Mouse (Mus musculus) forebrain, embryonic 15.5 days (tissue): ENCODE measurements around the gene Brs3. TPM values are rescaled to one million over a fixed set of nuclear protein-coding genes. Genes with fewer than 3 reads are reported as not detected.

Source experiments
- ATAC-seq: fragments of 200-750 bp; cut with Nextera tagmentation; replicated peaks from 2 replicates; pipeline ENCODE4 v1.8.0; 2017; ENCODE audit warnings: mild to moderate bottlenecking, moderate TSS enrichment, moderate library complexity
- H3K27ac ChIP-seq: fragments of 300-500 bp; sonication (generic); replicated peaks from 2 replicates; pipeline ENCODE4 v1.5.1; 2015; ENCODE audit warnings: mild to moderate bottlenecking, inconsistent platforms
- H3K27me3 ChIP-seq: fragments of 300-500 bp; sonication (generic); 2 replicates; pipeline ENCODE4 v1.6.1; 2015; ENCODE audit warnings: inconsistent platforms
- H3K36me3 ChIP-seq: fragments of 300-500 bp; sonication (generic); 2 replicates; pipeline ENCODE4 v1.6.1; 2015; ENCODE audit warnings: mild to moderate bottlenecking, inconsistent platforms
- H3K4me1 ChIP-seq: fragments of 300-500 bp; sonication (generic); 2 replicates; pipeline ENCODE4 v1.6.1; 2015; ENCODE audit warnings: inconsistent platforms
- H3K4me2 ChIP-seq: fragments of 300-500 bp; sonication (generic); replicated peaks from 2 replicates; pipeline ENCODE4 v1.6.1; 2015; ENCODE audit warnings: mild to moderate bottlenecking, inconsistent platforms
- H3K4me3 ChIP-seq: fragments of 300-500 bp; sonication (generic); 2 replicates; pipeline ENCODE4 v1.5.1; 2015; ENCODE audit warnings: mild to moderate bottlenecking, inconsistent platforms
- H3K9ac ChIP-seq: fragments of 300-500 bp; sonication (generic); replicated peaks from 2 replicates; pipeline ENCODE4 v1.6.1; 2015; ENCODE audit warnings: mild to moderate bottlenecking, inconsistent platforms
- H3K9me3 ChIP-seq: fragments of 300-500 bp; sonication (generic); 2 replicates; pipeline ENCODE4 v1.6.1; 2016; ENCODE audit warnings: inconsistent platforms
- WGBS: fragments of 180-500 bp; shearing (Covaris S2); methylation state at CpG from one replicate; pipeline ENCODE4 v1.1.7; 2015; ENCODE audit warnings: mixed read lengths; 5-methylcytosine and 5-hydroxymethylcytosine counted together
- polyA plus RNA-seq: library from polyadenylated mRNA; unstranded; fragments of >200 nt; fragmentation: Nextera tagmentation; extraction: Ambion mirVana; gene quantifications from 2 replicates; pipeline ENCODE4 v1.2.1, GENCODE M21; 2015

Brs3 gene
- polyA plus RNA-seq: 0.36 and 0.65 TPM in 2 replicates

- no peak for ATAC-seq
- Histone ChIP-seq H3K27me3 (no peaks in the 10 kb centered on the region), H3K4me2 (no peak within 1 kb of the TSS), H3K9ac (no peak within 1 kb of the TSS), H3K9me3 (no peaks in the 10 kb centered on the region), H3K36me3 (no peaks in the 10 kb centered on the region), H3K4me3 (no peak within 1 kb of the TSS), H3K27ac (no peak within 1 kb of the TSS), H3K4me1 (no peaks in the 10 kb centered on the region)
- WGBS: 86% methylated on average over 5 of the region's 5 CpGs
Measured at GRCm38 (mm10) chrX:57042774-57043173, at the start of gene Brs3. Brs3 (plus strand) TSS chrX:57043074.

- no peak for ATAC-seq
- Histone ChIP-seq H3K4me3 (no peak overlapping the region), H3K9me3 (no peaks in the 10 kb centered on the region), H3K27ac (no peak overlapping the region), H3K4me2 (no peak overlapping the region), H3K27me3 (no peaks in the 10 kb centered on the region), H3K9ac (no peak overlapping the region), H3K4me1 (no peaks in the 10 kb centered on the region), H3K36me3 (no peaks in the 10 kb centered on the region)
- 76% methylated on average over 2 of the region's 2 CpGs for WGBS
Measured at GRCm38 (mm10) chrX:57012891-57013290, 30.0 kb upstream of the Brs3 start.

- Histone ChIP-seq H3K36me3 (no peaks in the 10 kb centered on the region), H3K4me1 (no peaks in the 10 kb centered on the region), H3K4me2 (no peak overlapping the region), H3K27me3 (no peaks in the 10 kb centered on the region), H3K4me3 (no peak overlapping the region), H3K9me3 (no peaks in the 10 kb centered on the region), H3K27ac (no peak overlapping the region), H3K9ac (no peak overlapping the region)
- WGBS: 70% methylated on average over 6 of the region's 6 CpGs
- no peak for ATAC-seq
Measured at GRCm38 (mm10) chrX:57043869-57044268, 995 bp downstream of the Brs3 start.

GRCm38 (mm10) chrX:57052848-57053173, 9.9 kb downstream of the Brs3 start:
- peak; percentile 73 for ATAC-seq
- no peaks in the 10 kb centered on the region for H3K9me3 ChIP-seq
- H3K4me3 ChIP-seq: peak overlapping the region; percentile 65
- H3K36me3 ChIP-seq: peaks cover 11% of the 10 kb centered on the region; the same call in 1 of the 2 replicates
- H3K27ac ChIP-seq: peak overlapping the region; percentile 98
- H3K4me1 ChIP-seq: no peaks in the 10 kb centered on the region
- H3K9ac ChIP-seq: peak overlapping the region; percentile 65
- 22% methylated on average over 4 of the region's 4 CpGs for WGBS
- H3K27me3 ChIP-seq: no peaks in the 10 kb centered on the region
- peak overlapping the region; percentile 41 for H3K4me2 ChIP-seq

- H3K9ac ChIP-seq: peak within 1 kb of the TSS; percentile 65
- H3K36me3 ChIP-seq: peaks cover 13% of the 10 kb centered on the region; the same call in 1 of the 2 replicates
- WGBS: 23% methylated on average over 84 of the region's 85 CpGs
- no peaks in the 10 kb centered on the region for H3K4me1 ChIP-seq
- no peaks in the 10 kb centered on the region for H3K27me3 ChIP-seq
- peak within 1 kb of the TSS; percentile 65 for H3K4me3 ChIP-seq
- peak within 1 kb of the TSS; percentile 52 for H3K4me2 ChIP-seq
- H3K9me3 ChIP-seq: no peaks in the 10 kb centered on the region
- H3K27ac ChIP-seq: peak within 1 kb of the TSS; percentile 98
- ATAC-seq: peak; percentile 96
Measured at GRCm38 (mm10) chrX:57053174-57053992, 10.5 kb downstream of the Brs3 start, which contains the start of gene Htatsf1. Htatsf1 (plus strand) TSS chrX:57053583.

GRCm38 (mm10) chrX:57053993-57054385, 11.1 kb downstream of the Brs3 start:
- Histone ChIP-seq H3K4me2 (peak overlapping the region; percentile 52), H3K27me3 (no peaks in the 10 kb centered on the region), H3K9me3 (no peaks in the 10 kb centered on the region), H3K4me1 (no peaks in the 10 kb centered on the region), H3K27ac (peak overlapping the region; percentile 98), H3K9ac (peak overlapping the region; percentile 65), H3K36me3 (peaks cover 13% of the 10 kb centered on the region; the same call in 1 of the 2 replicates), H3K4me3 (peak overlapping the region; percentile 65)
- ATAC-seq: no peak
- 32% methylated on average over 11 of the region's 11 CpGs for WGBS

GRCm38 (mm10) chrX:57081496-57081895, 38.6 kb downstream of the Brs3 start:
- 83% methylated on average over 5 of the region's 5 CpGs for WGBS
- Histone ChIP-seq H3K36me3 (no peaks in the 10 kb centered on the region), H3K27me3 (no peaks in the 10 kb centered on the region), H3K9ac (no peak overlapping the region), H3K4me3 (no peak overlapping the region), H3K9me3 (no peaks in the 10 kb centered on the region), H3K27ac (no peak overlapping the region), H3K4me1 (no peaks in the 10 kb centered on the region), H3K4me2 (no peak overlapping the region)
- ATAC-seq: no peak

GRCm38 (mm10) chrX:57087806-57088205, 44.9 kb downstream of the Brs3 start, which contains the start of gene Vgll1:
Vgll1 (plus strand) TSS chrX:57088106.
- Histone ChIP-seq H3K9me3 (no peaks in the 10 kb centered on the region), H3K4me3 (no peak within 1 kb of the TSS), H3K27me3 (no peaks in the 10 kb centered on the region), H3K36me3 (no peaks in the 10 kb centered on the region), H3K4me2 (no peak within 1 kb of the TSS), H3K4me1 (no peaks in the 10 kb centered on the region), H3K27ac (no peak within 1 kb of the TSS), H3K9ac (no peak within 1 kb of the TSS)
- no peak for ATAC-seq
- 93% methylated on average over 4 of the region's 4 CpGs for WGBS

Other genes starting within 250 kb of the Brs3 start
- gene Map7d3, start 220.7 kb upstream of the Brs3 start, polyA plus RNA-seq: 0.27 and 0.32 TPM in 2 replicates
- not detected in 2 replicates for gene Adgrg4, start 172.9 kb upstream of the Brs3 start, polyA plus RNA-seq
- gene Htatsf1, start 10.5 kb downstream of the Brs3 start, polyA plus RNA-seq: 96.2 and 104 TPM in 2 replicates
- gene Vgll1, start 45.0 kb downstream of the Brs3 start, polyA plus RNA-seq: not detected in 2 replicates
- not detected in 2 replicates for gene Cd40lg, start 169.1 kb downstream of the Brs3 start, polyA plus RNA-seq